9 mouse cellular contexts compared by ENCODE assay signal in genomic region chrX:11213492-11213891, GRCm38 (mm10).
DNase-seq lines count a peak whose midpoint lies in the region; ATAC-seq and TF ChIP-seq lines count a peak whose summit lies in the region.
"Had no signal": no experiment of that assay in that cellular context is flagged by ENCODE, and none has a peak within 500 bp of the region (broad histone marks: within the 10 kb centered on the region; RNA-seq: fewer than 3 reads in every experiment).

No protein-coding gene starts in this region.

- no peak for ATAC-seq in liver, embryonic 14.5 days (ENCODE audit: insufficient read depth)

- peak; percentile 33 for DNase-seq in kidney, adult 2 months
- DNase-seq in kidney, adult 11 months, result no peak
- peak; percentile 1 for DNase-seq in T-cell, adult 2 months (ENCODE audit: low spot score)
- DNase-seq in cerebellum, adult 8-10 months, result peak; percentile 31
- DNase-seq in heart, postnatal 36 days, result peak; percentile 18 to 60
- peak in 1 of 3 experiments; percentile 4 for DNase-seq in liver, embryonic 14.5 days (ENCODE audit: low read depth in 3 of 3, low spot score in 3 of 3)
- DNase-seq in ovary, adult 18-20 months (ENCODE audit: low spot score), result no peak

- peak; percentile 23; the same call in 1 of the 2 replicates for TF ChIP-seq CTCF in kidney, adult 2 months (conservative IDR thresholded peaks at IDR 0.05; ENCODE audit: insufficient read depth, insufficient read length, low read depth, low read length)
- peak; percentile 54 for TF ChIP-seq CTCF in liver, embryonic 14.5 days (IDR thresholded peaks at IDR 0.05; ENCODE audit: low read depth)
- TF ChIP-seq CTCF in small intestine, adult 2 months (IDR thresholded peaks at IDR 0.05; ENCODE audit: extremely low read depth, insufficient read length, insufficient replicate concordance, low read depth, low read length), result peak; percentile 14; the same call in 1 of the 2 replicates

- no peaks in the 10 kb centered on the region for H3K36me3 ChIP-seq in kidney, adult 2 months (ENCODE audit: control insufficient read depth, insufficient read depth, low read length)
- H3K36me3 ChIP-seq in liver, embryonic 14.5 days (replicated peaks; ENCODE audit: control insufficient read depth, insufficient read depth, low read depth), result no peaks in the 10 kb centered on the region
- no peaks in the 10 kb centered on the region for H3K36me3 ChIP-seq in small intestine, adult 2 months (ENCODE audit: control insufficient read depth, insufficient read depth, low read length)
- H3K36me3 ChIP-seq: neural tube, embryonic 13.5 days had no signal

- H3K4me2 ChIP-seq in liver, embryonic 14.5 days (ENCODE audit: low read depth), result no peak overlapping the region
- H3K4me2 ChIP-seq: neural tube, embryonic 13.5 days had no signal

- H3K9ac ChIP-seq in liver, embryonic 14.5 days (replicated peaks), result no peak overlapping the region
- H3K9ac ChIP-seq: neural tube, embryonic 13.5 days had no signal

- TF ChIP-seq POLR2A in kidney, adult 2 months (IDR thresholded peaks at IDR 0.05; ENCODE audit: low read depth, low read length), result no peak
- no peak for TF ChIP-seq POLR2A in small intestine, adult 2 months (IDR thresholded peaks at IDR 0.05; ENCODE audit: low read depth, low read length)

- H3K27me3 ChIP-seq in kidney, adult 2 months (replicated peaks; ENCODE audit: control insufficient read depth, insufficient read depth, low read length), result no peaks in the 10 kb centered on the region
- H3K27me3 ChIP-seq in liver, embryonic 14.5 days (ENCODE audit: control insufficient read depth, insufficient read depth, low read length), result no peaks in the 10 kb centered on the region
- H3K27me3 ChIP-seq in small intestine, adult 2 months (ENCODE audit: control insufficient read depth, insufficient read depth, low read length), result no peaks in the 10 kb centered on the region
- H3K27me3 ChIP-seq: neural tube, embryonic 13.5 days had no signal

- no peak overlapping the region for H3K4me3 ChIP-seq in kidney, adult 2 months (ENCODE audit: insufficient read depth, low read depth, low read length)
- H3K4me3 ChIP-seq in liver, embryonic 14.5 days (ENCODE audit: insufficient read depth in 1 of 2, low read depth in 2 of 2, low read length in 2 of 2), result no peak overlapping the region
- H3K4me3 ChIP-seq in small intestine, adult 2 months (ENCODE audit: low read depth, low read length), result no peak overlapping the region
- H3K4me3 ChIP-seq: neural tube, embryonic 13.5 days had no signal

- TF ChIP-seq EP300 in liver, embryonic 14.5 days (IDR thresholded peaks at IDR 0.05; ENCODE audit: low read depth), result no peak

- no peaks in the 10 kb centered on the region for H3K4me1 ChIP-seq in kidney, adult 2 months (ENCODE audit: control insufficient read depth, insufficient read depth, low read length)
- no peaks in the 10 kb centered on the region for H3K4me1 ChIP-seq in liver, embryonic 14.5 days (replicated peaks; ENCODE audit: control insufficient read depth in 2 of 2, insufficient read depth in 2 of 2, low read length in 1 of 2)
- H3K4me1 ChIP-seq in small intestine, adult 2 months (ENCODE audit: control insufficient read depth, insufficient read depth, insufficient read length, low read length), result no peaks in the 10 kb centered on the region
- H3K4me1 ChIP-seq: neural tube, embryonic 13.5 days had no signal

- intact Hi-C loops in heart, postnatal 36 days (cut with DNase I), result no loop called here

- H3K9me3 ChIP-seq in liver, embryonic 14.5 days (ENCODE audit: control insufficient read depth, low read length), result no peaks in the 10 kb centered on the region
- H3K9me3 ChIP-seq: neural tube, embryonic 13.5 days had no signal

- WGBS in kidney, adult 2 months, result 71% methylated on average over 3 of the region's 3 CpGs
- 49% methylated on average over 3 of the region's 3 CpGs for WGBS in liver, embryonic 14.5 days (ENCODE audit: insufficient replicate concordance)
- WGBS in small intestine, adult 2 months, result 66% methylated on average over 3 of the region's 3 CpGs

- no peak overlapping the region for H3K27ac ChIP-seq in kidney, adult 2 months (ENCODE audit: insufficient read depth, low read depth, low read length)
- H3K27ac ChIP-seq in liver, embryonic 14.5 days, result no peak overlapping the region
- H3K27ac ChIP-seq in small intestine, adult 2 months (ENCODE audit: insufficient read depth, low read depth, low read length), result no peak overlapping the region
- H3K27ac ChIP-seq: neural tube, embryonic 13.5 days had no signal

Comparison
In these comparisons a context has a peak if more than half of its experiments do, and no peak if none do; other contexts are left out.
1. DNase-seq: peak in kidney, adult 2 months (single experiment), T-cell, adult 2 months (single experiment), cerebellum, adult 8-10 months (single experiment) and heart, postnatal 36 days (2 of 2); none in kidney, adult 11 months (single experiment) and ovary, adult 18-20 months (single experiment).
2. Peak in every context shown above with its lines, with median percentiles within 50 percentile points of each other: CTCF ChIP-seq.